Mouse (Mus musculus): ENCODE results near the gene M1ap. TPM values are rescaled to one million over a fixed set of nuclear protein-coding genes. Genes with fewer than 3 reads are reported as not detected.

M1ap gene
- 0.37 TPM in 1 of 2 replicates, not detected in the other for polyA plus RNA-seq (2015; fragmentation: Nextera tagmentation; extraction: Ambion mirVana)

GRCm38 (mm10) chr6:82946651-82947050 lies at the start of gene M1ap:
TSS of gene M1ap (plus strand) at chr6:82946902.

DNA sequence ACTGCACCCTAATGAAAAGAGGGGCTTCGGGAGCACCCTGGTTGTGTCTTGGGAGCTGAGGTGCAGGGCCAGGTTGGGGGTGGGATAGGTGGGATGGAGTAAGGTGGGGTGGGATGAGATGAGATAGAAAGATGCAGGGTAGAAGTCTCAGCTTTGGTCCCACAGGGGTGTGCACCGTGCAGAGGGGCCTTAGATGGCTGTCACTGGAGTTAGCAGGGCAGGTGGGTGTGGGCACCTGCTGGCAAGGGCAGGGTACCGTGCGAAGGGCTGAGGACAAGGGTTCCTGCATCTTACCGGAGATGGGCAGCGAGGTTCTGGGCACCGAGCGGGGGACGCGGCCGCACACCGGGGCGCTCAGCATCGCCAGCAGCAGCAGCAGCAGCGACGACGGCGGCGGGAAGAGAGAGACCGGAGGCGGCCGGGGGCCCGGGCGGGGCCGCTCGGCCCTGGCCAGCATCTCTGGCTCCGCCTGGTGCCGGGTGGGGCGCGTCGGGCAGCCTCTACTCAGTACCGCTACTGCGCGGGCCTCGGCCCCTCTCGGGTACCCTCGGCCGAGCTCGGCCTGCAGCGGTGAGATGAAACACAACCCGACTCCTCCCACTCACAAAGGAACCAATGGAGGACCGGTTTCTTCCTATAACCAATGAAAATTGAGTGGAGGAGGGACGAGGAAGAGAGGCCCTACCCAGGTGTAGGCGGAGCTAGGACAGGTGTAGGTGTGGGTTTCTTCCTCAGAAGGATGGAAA lies 7.4 kb upstream of the M1ap start, which contains the start of gene Sema4f:
Gene Sema4f, minus strand, starts transcription at position 603 of the 746 bp plus-strand sequence.

DNA sequence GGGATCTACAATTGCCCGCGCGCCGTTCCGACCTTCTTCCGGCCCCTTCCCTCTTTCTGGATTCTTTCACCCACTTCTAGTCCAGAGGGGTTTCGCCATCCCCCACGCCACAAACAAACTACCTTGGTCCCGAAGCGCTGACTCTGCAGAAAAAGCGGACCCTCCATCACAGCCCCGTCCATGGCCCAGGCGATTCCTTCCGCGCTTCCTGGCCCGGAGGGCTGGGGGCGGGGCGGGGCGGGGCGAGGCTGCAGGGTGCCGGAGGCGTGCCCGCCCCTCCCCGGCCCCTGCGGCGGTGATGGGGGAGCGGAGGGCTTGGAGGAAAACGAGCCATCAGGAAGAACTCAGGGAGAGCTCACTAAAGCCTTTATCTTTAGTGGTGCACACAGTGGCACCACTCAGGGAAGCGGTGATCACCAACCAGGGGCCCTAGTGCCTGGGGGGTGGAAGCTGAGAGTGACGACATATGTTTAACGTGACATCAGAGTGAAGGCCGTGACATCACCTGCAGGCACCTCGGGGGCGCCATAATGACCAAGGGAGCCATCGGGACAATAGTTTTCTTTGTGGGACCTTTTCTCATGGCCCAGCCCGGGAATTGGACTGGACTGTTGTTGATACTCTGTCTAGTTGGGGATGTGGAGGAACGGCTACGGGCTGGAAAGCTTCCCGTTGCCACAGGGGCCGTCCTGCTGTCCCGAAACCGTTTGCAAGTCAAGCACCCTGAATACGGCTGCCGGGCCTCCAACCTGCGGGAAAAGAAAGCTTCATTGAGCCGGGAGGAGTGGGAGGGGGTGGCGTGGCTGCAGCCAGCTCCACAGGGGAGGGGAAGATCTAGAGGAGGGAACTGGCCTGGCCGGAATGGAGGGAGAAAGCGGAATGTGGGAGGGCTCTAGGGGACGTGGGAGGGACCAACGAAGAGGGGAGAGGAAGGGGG lies 86.8 kb downstream of the M1ap start, which contains the start of the genes Dok1 and Loxl3:
Gene Dok1, minus strand, starts transcription at position 223 of the 937 bp plus-strand sequence.
Gene Loxl3, plus strand, starts transcription at position 925 of the 937 bp plus-strand sequence.

DNA sequence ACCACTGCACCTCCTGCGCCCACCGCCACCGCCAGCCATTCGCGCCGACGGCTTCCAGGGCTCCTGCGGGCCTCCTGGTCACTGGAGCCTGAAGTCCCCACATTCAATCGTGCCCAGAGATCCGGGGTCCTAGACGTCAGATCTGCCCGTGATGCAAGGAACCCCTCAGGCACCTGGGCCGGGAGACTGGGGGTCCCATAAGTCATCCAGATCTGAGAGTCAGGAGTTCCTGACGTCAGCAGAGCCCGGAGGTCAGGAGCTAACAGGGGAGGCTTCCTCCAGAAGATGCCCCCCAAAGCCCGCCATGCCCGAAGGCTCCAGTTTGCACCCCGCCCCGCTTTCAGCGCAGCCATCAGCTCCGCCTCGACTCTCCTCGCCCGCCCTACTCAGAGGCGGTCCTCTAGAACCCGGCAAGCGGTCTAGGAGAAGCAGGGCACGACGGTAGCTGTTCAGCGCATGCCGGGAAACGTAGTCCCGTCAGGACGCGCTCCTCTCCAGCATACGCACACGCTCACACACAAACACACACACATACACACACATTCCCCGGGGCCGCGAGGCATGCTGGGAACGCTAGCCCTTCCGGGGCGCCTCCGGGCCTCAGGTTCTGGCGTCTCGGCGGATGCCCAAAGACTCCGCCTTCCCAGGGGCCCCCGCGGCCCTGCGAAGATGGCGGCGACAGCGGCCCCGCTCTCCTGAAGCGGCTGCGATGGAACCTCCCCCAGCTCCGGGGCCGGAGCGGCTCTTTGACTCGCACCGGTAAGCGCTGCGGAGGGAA lies 107.6 kb downstream of the M1ap start, which contains the start of gene Aup1:
Gene Aup1, plus strand, starts transcription at position 448 of the 778 bp plus-strand sequence.

GRCm38 (mm10) chr6:83054871-83055431 lies 108.2 kb downstream of the M1ap start, which contains the start of gene Htra2:
TSS of gene Htra2 (minus strand) at chr6:83055273.

GRCm38 (mm10) chr6:83057790-83058189 lies 111.1 kb downstream of the M1ap start, which contains the start of gene Dqx1:
TSS of gene Dqx1 (plus strand) at chr6:83057844.

GRCm38 (mm10) chr6:83070247-83070310 lies 123.4 kb downstream of the M1ap start, which contains the start of gene Tlx2:
TSS of gene Tlx2 (minus strand) at chr6:83070293.

GRCm38 (mm10) chr6:83077630-83078323 lies 131.1 kb downstream of the M1ap start, which contains the start of gene Pcgf1:
TSS of gene Pcgf1 (plus strand) at chr6:83077869.

Small RNA genes within 50 kb of the gene (microRNA-seq; reads per million reads assigned to microRNA genes)
- gene Mir7040, result 0 reads per million in 2 experiments

Other genes with a start within 250 kb of the M1ap start
- gene Pole4, start 241.5 kb upstream of the M1ap start, polyA plus RNA-seq (2015; fragmentation: Nextera tagmentation; extraction: Ambion mirVana), result 42.9 and 57.0 TPM in 2 replicates
- gene Hk2, start 172.4 kb upstream of the M1ap start, polyA plus RNA-seq (2015; fragmentation: Nextera tagmentation; extraction: Ambion mirVana), result 21.7 and 32.3 TPM in 2 replicates
- gene Sema4f, start 7.1 kb upstream of the M1ap start, polyA plus RNA-seq (2015; fragmentation: Nextera tagmentation; extraction: Ambion mirVana), result 0.72 and 0.87 TPM in 2 replicates
- 4.6 and 5.5 TPM in 2 replicates for gene Dok1, start 86.6 kb downstream of the M1ap start, polyA plus RNA-seq (2015; fragmentation: Nextera tagmentation; extraction: Ambion mirVana)
- 10.7 and 13.4 TPM in 2 replicates for gene Loxl3, start 87.3 kb downstream of the M1ap start, polyA plus RNA-seq (2015; fragmentation: Nextera tagmentation; extraction: Ambion mirVana)
- gene Aup1, start 107.6 kb downstream of the M1ap start, polyA plus RNA-seq (2015; fragmentation: Nextera tagmentation; extraction: Ambion mirVana), result 107 and 111 TPM in 2 replicates
- 49.1 and 50.5 TPM in 2 replicates for gene Htra2, start 108.4 kb downstream of the M1ap start, polyA plus RNA-seq (2015; fragmentation: Nextera tagmentation; extraction: Ambion mirVana)
- gene Dqx1, start 110.9 kb downstream of the M1ap start, polyA plus RNA-seq (2015; fragmentation: Nextera tagmentation; extraction: Ambion mirVana), result 0.12 and 0.21 TPM in 2 replicates
- gene Tlx2, start 123.4 kb downstream of the M1ap start, polyA plus RNA-seq (2015; fragmentation: Nextera tagmentation; extraction: Ambion mirVana), result not detected in 2 replicates
- gene Pcgf1, start 131.0 kb downstream of the M1ap start, polyA plus RNA-seq (2015; fragmentation: Nextera tagmentation; extraction: Ambion mirVana), result 10.8 and 11.5 TPM in 2 replicates
- 0.72 and 0.74 TPM in 2 replicates for gene Lbx2, start 139.5 kb downstream of the M1ap start, polyA plus RNA-seq (2015; fragmentation: Nextera tagmentation; extraction: Ambion mirVana)
- gene Ccdc142, start 154.7 kb downstream of the M1ap start, polyA plus RNA-seq (2015; fragmentation: Nextera tagmentation; extraction: Ambion mirVana), result 1.1 and 1.7 TPM in 2 replicates
- 1.3 and 1.6 TPM in 2 replicates for gene Gm42688, start 154.7 kb downstream of the M1ap start, polyA plus RNA-seq (2015; fragmentation: Nextera tagmentation; extraction: Ambion mirVana)
- 194 and 207 TPM in 2 replicates for gene Mrpl53, start 162.1 kb downstream of the M1ap start, polyA plus RNA-seq (2015; fragmentation: Nextera tagmentation; extraction: Ambion mirVana)
- 12.7 and 13.6 TPM in 2 replicates for gene Mogs, start 168.6 kb downstream of the M1ap start, polyA plus RNA-seq (2015; fragmentation: Nextera tagmentation; extraction: Ambion mirVana)
- 41.1 and 47.1 TPM in 2 replicates for gene Wbp1, start 174.7 kb downstream of the M1ap start, polyA plus RNA-seq (2015; fragmentation: Nextera tagmentation; extraction: Ambion mirVana)
- gene Ino80b, start 178.5 kb downstream of the M1ap start, polyA plus RNA-seq (2015; fragmentation: Nextera tagmentation; extraction: Ambion mirVana), result 6.5 and 9.5 TPM in 2 replicates
- gene Rtkn, start 188.6 kb downstream of the M1ap start, polyA plus RNA-seq (2015; fragmentation: Nextera tagmentation; extraction: Ambion mirVana), result 18.9 and 22.0 TPM in 2 replicates
- gene Wdr54, start 209.5 kb downstream of the M1ap start, polyA plus RNA-seq (2015; fragmentation: Nextera tagmentation; extraction: Ambion mirVana), result 1.1 and 1.5 TPM in 2 replicates
- gene 1700003E16Rik, start 209.5 kb downstream of the M1ap start, polyA plus RNA-seq (2015; fragmentation: Nextera tagmentation; extraction: Ambion mirVana), result 0.41 and 0.54 TPM in 2 replicates
- 56.2 and 58.8 TPM in 2 replicates for gene Dctn1, start 219.0 kb downstream of the M1ap start, polyA plus RNA-seq (2015; fragmentation: Nextera tagmentation; extraction: Ambion mirVana)